Mouse (Mus musculus) erythroid progenitor cell, adult 5-6 weeks (primary cell): ENCODE data around the gene Ces2c. TPM values are rescaled to one million over a fixed set of nuclear protein-coding genes. Genes with fewer than 3 reads are reported as not detected.
"Not testable (repeated sequence)": the region's sequence is repeated elsewhere in the genome, so short reads cannot be mapped to it uniquely, and the experiment has no call there.

ENCODE experiments used
- ATAC-seq: replicated peaks from 2 replicates; pipeline ENCODE4 v1.8.0; 2016; ENCODE audit warnings: moderate number of reproducible peaks, mild to moderate bottlenecking, moderate TSS enrichment, inconsistent platforms; ENCODE audit not compliant: poor library complexity, low FRiP score, severe bottlenecking
- total RNA-seq, 2 experiments: library from RNA; stranded (forward) in 1 of 2; stranded (reverse) in 1 of 2; fragments of 150-400 nt in 1 of 2; fragments of 186-747, 209-891 nt in 1 of 2; gene quantifications; 2 replicates each; pipeline versions ENCODE4 v1.2.3 to v1.2.4; 2015 to 2017; ENCODE audit warnings: low replicate concordance in 2 of 2

Ces2c gene
- total RNA-seq (2015; ENCODE audit: low replicate concordance) (not detected in 2 replicates), total RNA-seq (2017; ENCODE audit: low replicate concordance) (not detected in 2 replicates)

- ATAC-seq = no peak
Observed at GRCm38 (mm10) chr8:104846831-104847230, at the start of gene Ces2c. Ces2c (plus strand) TSS chr8:104847068.

- no peak for ATAC-seq
Observed at GRCm38 (mm10) chr8:104799385-104799784, 47.5 kb upstream of the Ces2c start.

GRCm38 (mm10) chr8:104806127-104806526, 40.7 kb upstream of the Ces2c start:
- ATAC-seq = no peak

- no peak for ATAC-seq
Observed at GRCm38 (mm10) chr8:104808542-104809413, 38.1 kb upstream of the Ces2c start.

- no peak for ATAC-seq
Observed at GRCm38 (mm10) chr8:104809436-104809835, 37.4 kb upstream of the Ces2c start.

- ATAC-seq = no peak
Observed at GRCm38 (mm10) chr8:104826912-104827311, 20.0 kb upstream of the Ces2c start.

GRCm38 (mm10) chr8:104828221-104828620, 18.6 kb upstream of the Ces2c start:
- ATAC-seq = no peak

GRCm38 (mm10) chr8:104831440-104831839, 15.4 kb upstream of the Ces2c start, which contains the start of gene Ces2b:
Ces2b (plus strand) TSS chr8:104831572.
- ATAC-seq = no peak

- ATAC-seq = no peak
Observed at GRCm38 (mm10) chr8:104841360-104842078, 5.3 kb upstream of the Ces2c start.

- no peak for ATAC-seq
Observed at GRCm38 (mm10) chr8:104847741-104848462, 1.0 kb downstream of the Ces2c start.

GRCm38 (mm10) chr8:104866844-104867531, 20.1 kb downstream of the Ces2c start:
- ATAC-seq = not testable (repeated sequence)

- not testable (repeated sequence) for ATAC-seq
Observed at GRCm38 (mm10) chr8:104868876-104869275, 22.0 kb downstream of the Ces2c start.

GRCm38 (mm10) chr8:104886223-104886926, 39.5 kb downstream of the Ces2c start:
- not testable (repeated sequence) for ATAC-seq

- no peak for ATAC-seq
Observed at GRCm38 (mm10) chr8:104901746-104902145, 54.9 kb downstream of the Ces2c start.

Other genes starting within 250 kb of the Ces2c start
- not detected in 2 replicates for gene Cdh16, start 222.7 kb upstream of the Ces2c start, total RNA-seq (2015; ENCODE audit: low replicate concordance)
- not detected in 2 replicates for gene Cdh16, start 222.7 kb upstream of the Ces2c start, total RNA-seq (2017; ENCODE audit: low replicate concordance)
- gene Rrad, start 215.7 kb upstream of the Ces2c start, total RNA-seq (2015; ENCODE audit: low replicate concordance) = 2.2 TPM in 1 of 2 replicates, not detected in the other
- not detected in 2 replicates for gene Rrad, start 215.7 kb upstream of the Ces2c start, total RNA-seq (2017; ENCODE audit: low replicate concordance)
- gene Ciao2b, start 205.1 kb upstream of the Ces2c start, total RNA-seq (2015; ENCODE audit: low replicate concordance) = 9.7 and 18.9 TPM in 2 replicates
- gene Ciao2b, start 205.1 kb upstream of the Ces2c start, total RNA-seq (2017; ENCODE audit: low replicate concordance) = 8.1 and 10.8 TPM in 2 replicates
- not detected in 2 replicates for gene Ces2a, start 113.1 kb upstream of the Ces2c start, total RNA-seq (2015; ENCODE audit: low replicate concordance)
- not detected in 2 replicates for gene Ces2a, start 113.1 kb upstream of the Ces2c start, total RNA-seq (2017; ENCODE audit: low replicate concordance)
- gene Ces2b, start 15.5 kb upstream of the Ces2c start, total RNA-seq (2015; ENCODE audit: low replicate concordance) = not detected in 2 replicates
- gene Ces2b, start 15.5 kb upstream of the Ces2c start, total RNA-seq (2017; ENCODE audit: low replicate concordance) = not detected in 2 replicates
- gene Ces2e, start 79.2 kb downstream of the Ces2c start, total RNA-seq (2015; ENCODE audit: low replicate concordance) = not detected in 2 replicates
- not detected in 2 replicates for gene Ces2e, start 79.2 kb downstream of the Ces2c start, total RNA-seq (2017; ENCODE audit: low replicate concordance)
- not detected in 2 replicates for gene Ces2f, start 100.3 kb downstream of the Ces2c start, total RNA-seq (2015; ENCODE audit: low replicate concordance)
- not detected in 2 replicates for gene Ces2f, start 100.3 kb downstream of the Ces2c start, total RNA-seq (2017; ENCODE audit: low replicate concordance)
- gene Ces2g, start 114.7 kb downstream of the Ces2c start, total RNA-seq (2015; ENCODE audit: low replicate concordance) = 395 and 429 TPM in 2 replicates
- 185 and 223 TPM in 2 replicates for gene Ces2g, start 114.7 kb downstream of the Ces2c start, total RNA-seq (2017; ENCODE audit: low replicate concordance)
- not detected in 2 replicates for gene Ces2h, start 153.8 kb downstream of the Ces2c start, total RNA-seq (2015; ENCODE audit: low replicate concordance)
- gene Ces2h, start 153.8 kb downstream of the Ces2c start, total RNA-seq (2017; ENCODE audit: low replicate concordance) = not detected in 2 replicates
- not detected in 2 replicates for gene Ces3a, start 201.5 kb downstream of the Ces2c start, total RNA-seq (2015; ENCODE audit: low replicate concordance)
- not detected in 2 replicates for gene Ces3a, start 201.5 kb downstream of the Ces2c start, total RNA-seq (2017; ENCODE audit: low replicate concordance)
- gene Ces3b, start 236.7 kb downstream of the Ces2c start, total RNA-seq (2015; ENCODE audit: low replicate concordance) = not detected in 2 replicates
- gene Ces3b, start 236.7 kb downstream of the Ces2c start, total RNA-seq (2017; ENCODE audit: low replicate concordance) = not detected in 2 replicates